Mouse (Mus musculus): ENCODE results near the gene Phf19. TPM values are rescaled to one million over a fixed set of nuclear protein-coding genes. Genes with fewer than 3 reads are reported as not detected.

Gene Phf19
- total and polyA plus RNA-seq, 3 experiments = 10.2 to 26.2 TPM; not detected in 1

DNA sequence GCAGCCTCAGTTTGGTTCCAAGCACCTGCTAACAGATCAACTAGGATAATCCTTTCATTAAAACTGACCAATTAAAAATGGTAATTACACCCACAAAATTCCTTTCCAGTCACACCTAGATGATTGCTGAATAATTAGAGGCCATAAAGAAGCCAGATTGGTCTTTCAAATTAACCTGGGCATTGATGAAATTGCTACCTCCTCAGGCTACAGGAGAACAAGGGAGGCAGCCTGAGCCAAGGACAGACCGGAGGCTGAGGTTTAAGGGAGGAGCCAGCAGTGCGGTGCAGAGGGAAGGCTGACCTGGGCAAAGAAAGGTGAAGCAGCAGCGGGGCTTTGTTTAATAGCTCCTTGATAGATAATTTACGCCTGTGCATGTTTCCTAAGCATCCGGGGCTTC lies 23.6 kb upstream of the Phf19 start:
- Histone ChIP-seq H3K27ac (ENCODE audit: control insufficient read depth, low read depth, low read length) (no peak overlapping the region), H3K9me3 (replicated peaks; ENCODE audit: insufficient read depth, low read length) (no peaks in the 10 kb centered on the region), H3K4me1 (ENCODE audit: control insufficient read depth in 1 of 2, insufficient read depth in 2 of 2, low read length in 2 of 2) (no peaks in the 10 kb centered on the region), H3K36me3 (ENCODE audit: control insufficient read depth in 1 of 2, insufficient read depth in 2 of 2, low read length in 2 of 2) (no peaks in the 10 kb centered on the region), H3K79me2 (ENCODE audit: control insufficient read depth, insufficient read depth, low read length, poor library complexity) (no peaks in the 10 kb centered on the region), H3K4me3 (ENCODE audit: control insufficient read depth in 1 of 2, insufficient read depth in 1 of 2, low read depth in 2 of 2, low read length in 2 of 2) (no peak overlapping the region), H3K9ac (ENCODE audit: control insufficient read depth, low read depth, low read length, poor library complexity, severe bottlenecking) (no peak overlapping the region), H3K27me3 (ENCODE audit: control insufficient read depth in 1 of 2, insufficient read depth in 2 of 2, low read length in 2 of 2) (peaks cover 5 to 11% of the 10 kb centered on the region in 2 experiments)
- no peak for DNase-seq (ENCODE audit: low read depth, low spot score)
- TF ChIP-seq ZNF384 (IDR thresholded peaks at IDR 0.05; ENCODE audit: low read depth, low read length) (no peak), ETS1 (IDR thresholded peaks at IDR 0.05; ENCODE audit: low read depth, low read length) (no peak), SIN3A (IDR thresholded peaks at IDR 0.05; ENCODE audit: low read length) (no peak), ELF1 (IDR thresholded peaks at IDR 0.05; ENCODE audit: low read depth, low read length) (no peak)

DNA sequence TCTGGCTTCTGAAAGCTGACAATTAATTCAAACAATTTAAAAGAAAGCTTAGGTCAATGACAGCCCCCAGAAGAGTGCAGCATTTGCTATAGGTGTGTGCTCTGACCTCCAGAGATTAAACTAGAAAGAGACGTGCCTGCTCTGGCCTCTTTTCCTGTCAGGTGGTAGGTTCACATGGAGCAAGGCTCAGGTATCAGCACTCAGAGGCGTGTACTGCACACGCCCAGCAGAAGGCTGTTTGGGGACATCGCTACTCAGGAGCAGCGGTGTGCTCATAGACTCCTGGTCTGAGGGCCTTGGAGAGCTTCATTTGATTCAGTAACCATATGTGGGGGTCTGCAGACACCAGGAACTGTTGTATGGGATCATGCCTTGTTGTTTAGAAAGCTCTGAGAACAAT lies 13.5 kb upstream of the Phf19 start:
- DNase-seq (ENCODE audit: low read depth, low spot score) = no peak

GRCm38 (mm10) chr2:34922729-34923128 lies 8.9 kb upstream of the Phf19 start:
- Histone ChIP-seq H3K4me3 (ENCODE audit: control insufficient read depth in 1 of 2, insufficient read depth in 1 of 2, low read depth in 2 of 2, low read length in 2 of 2) (no peak overlapping the region), H3K9ac (ENCODE audit: control insufficient read depth, low read depth, low read length, poor library complexity, severe bottlenecking) (no peak overlapping the region), H3K27ac (ENCODE audit: control insufficient read depth, low read depth, low read length) (no peak overlapping the region), H3K79me2 (ENCODE audit: control insufficient read depth, insufficient read depth, low read length, poor library complexity) (no peaks in the 10 kb centered on the region), H3K27me3 (ENCODE audit: control insufficient read depth in 1 of 2, insufficient read depth in 2 of 2, low read length in 2 of 2) (0 out of 4 replicates have a peak, but pooled peaks cover 0 to 2% of the 10 kb centered on the region in 2 experiments), H3K9me3 (replicated peaks; ENCODE audit: insufficient read depth, low read length) (no peaks in the 10 kb centered on the region), H3K4me1 (ENCODE audit: control insufficient read depth in 1 of 2, insufficient read depth in 2 of 2, low read length in 2 of 2) (peaks cover 0 to 4% of the 10 kb centered on the region in 2 experiments; a peak in 2 of 4 replicates), H3K36me3 (ENCODE audit: control insufficient read depth in 1 of 2, insufficient read depth in 2 of 2, low read length in 2 of 2) (peaks cover 0 to 3% of the 10 kb centered on the region in 2 experiments; a peak in 1 of 4 replicates)
- DNase-seq (ENCODE audit: low read depth, low spot score) = no peak
- TF ChIP-seq SMC3 (IDR thresholded peaks at IDR 0.05; ENCODE audit: low read depth, low read length) = no peak
- no peak for TF ChIP-seq ETS1 (IDR thresholded peaks at IDR 0.05; ENCODE audit: low read depth, low read length)

More for the DNA sequence above, 13.5 kb upstream of the Phf19 start:
- Histone ChIP-seq H3K9ac (ENCODE audit: control insufficient read depth, low read depth, low read length, poor library complexity, severe bottlenecking) (no peak overlapping the region), H3K4me3 (ENCODE audit: control insufficient read depth in 1 of 2, insufficient read depth in 1 of 2, low read depth in 2 of 2, low read length in 2 of 2) (no peak overlapping the region), H3K36me3 (ENCODE audit: control insufficient read depth in 1 of 2, insufficient read depth in 2 of 2, low read length in 2 of 2) (peaks cover 0 to 10% of the 10 kb centered on the region in 2 experiments; a peak in 2 of 4 replicates), H3K79me2 (ENCODE audit: control insufficient read depth, insufficient read depth, low read length, poor library complexity) (no peaks in the 10 kb centered on the region), H3K4me1 (ENCODE audit: control insufficient read depth in 1 of 2, insufficient read depth in 2 of 2, low read length in 2 of 2) (peaks cover 0 to 14% of the 10 kb centered on the region in 2 experiments; a peak in 2 of 4 replicates), H3K27ac (ENCODE audit: control insufficient read depth, low read depth, low read length) (no peak overlapping the region), H3K9me3 (replicated peaks; ENCODE audit: insufficient read depth, low read length) (no peaks in the 10 kb centered on the region), H3K27me3 (ENCODE audit: control insufficient read depth in 1 of 2, insufficient read depth in 2 of 2, low read length in 2 of 2) (no peaks in the 10 kb centered on the region)
- no peak for TF ChIP-seq SIN3A (IDR thresholded peaks at IDR 0.05; ENCODE audit: low read length)
- no peak for TF ChIP-seq NRF1 (IDR thresholded peaks at IDR 0.05; ENCODE audit: insufficient read depth, low read depth, low read length, poor library complexity, severe bottlenecking)

- no peak overlapping the region for H3K27ac ChIP-seq (ENCODE audit: control insufficient read depth, low read depth, low read length)
- DNase-seq (ENCODE audit: low read depth, low spot score) = no peak
- H3K36me3 ChIP-seq (ENCODE audit: control insufficient read depth in 1 of 2, insufficient read depth in 2 of 2, low read length in 2 of 2) = no peaks in the 10 kb centered on the region
- no peaks in the 10 kb centered on the region for H3K9me3 ChIP-seq (replicated peaks; ENCODE audit: insufficient read depth, low read length)
- H3K79me2 ChIP-seq (ENCODE audit: control insufficient read depth, insufficient read depth, low read length, poor library complexity) = no peaks in the 10 kb centered on the region
- no peaks in the 10 kb centered on the region for H3K4me1 ChIP-seq (ENCODE audit: control insufficient read depth in 1 of 2, insufficient read depth in 2 of 2, low read length in 2 of 2)
- H3K27me3 ChIP-seq (ENCODE audit: control insufficient read depth in 1 of 2, insufficient read depth in 2 of 2, low read length in 2 of 2) = peaks cover 0 to 2% of the 10 kb centered on the region in 2 experiments; a peak in 1 of 4 replicates
- H3K9ac ChIP-seq (ENCODE audit: control insufficient read depth, low read depth, low read length, poor library complexity, severe bottlenecking) = no peak overlapping the region
- TF ChIP-seq KAT2A (conservative IDR thresholded peaks at IDR 0.05; ENCODE audit: low read depth, low read length) = no peak
- no peak for TF ChIP-seq SMC3 (IDR thresholded peaks at IDR 0.05; ENCODE audit: low read depth, low read length)
- no peak for TF ChIP-seq POLR2AphosphoS5 (IDR thresholded peaks at IDR 0.05; ENCODE audit: borderline replicate concordance, low read depth, low read length)
- 0 out of 2 replicates have a peak, but pooled peaks have one; percentile 23 for TF ChIP-seq USF1 (IDR thresholded peaks at IDR 0.05; ENCODE audit: low read depth, low read length)
- TF ChIP-seq TCF12 (IDR thresholded peaks at IDR 0.05; ENCODE audit: low read depth, low read length) = no peak
- no peak for TF ChIP-seq GABPA (IDR thresholded peaks at IDR 0.05; ENCODE audit: low read depth, low read length)
- TF ChIP-seq CHD2 (IDR thresholded peaks at IDR 0.05; ENCODE audit: low read length) = no peak
- no peak overlapping the region for H3K4me3 ChIP-seq (ENCODE audit: control insufficient read depth in 1 of 2, insufficient read depth in 1 of 2, low read depth in 2 of 2, low read length in 2 of 2)
These were observed 6.3 kb upstream of the Phf19 start for GRCm38 (mm10) chr2:34920144-34920543.

All from MEL (cell line).